Mouse (Mus musculus) right cerebral cortex, adult 18-20 months (tissue): ENCODE data around the gene Dpp6.
A peak's percentile ranks its signal among the peaks of the same experiment; 100 is the strongest.

Experiments used
- DNase-seq: peaks from one replicate; pipeline ENCODE4 v3.0.0; 2022; ENCODE audit warnings: mixed read lengths

The Dpp6 gene

DNA sequence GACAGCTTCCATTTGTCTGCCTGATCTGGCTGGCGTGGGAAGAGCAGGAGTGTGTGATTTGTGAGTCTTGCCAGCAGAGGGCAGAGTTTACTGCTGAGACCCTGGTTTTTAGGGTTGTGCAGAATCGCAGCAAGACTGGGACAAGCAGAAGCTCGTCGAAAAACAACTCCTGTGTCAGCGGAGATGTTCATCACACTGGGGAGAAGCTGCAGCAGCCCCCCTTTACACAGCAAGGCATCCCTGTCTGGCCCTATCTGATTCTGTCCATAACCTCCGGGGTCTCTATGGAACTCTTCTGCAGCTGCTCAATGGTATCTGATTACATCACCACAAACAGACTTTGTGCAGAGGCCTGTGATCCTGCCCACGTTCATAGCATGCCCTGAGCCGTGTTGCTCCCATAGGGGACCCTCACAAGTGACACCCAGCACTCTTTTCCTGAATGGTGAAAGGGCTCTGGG is 258.2 kb downstream of the Dpp6 start:
- peak; percentile 74 for DNase-seq

DNA sequence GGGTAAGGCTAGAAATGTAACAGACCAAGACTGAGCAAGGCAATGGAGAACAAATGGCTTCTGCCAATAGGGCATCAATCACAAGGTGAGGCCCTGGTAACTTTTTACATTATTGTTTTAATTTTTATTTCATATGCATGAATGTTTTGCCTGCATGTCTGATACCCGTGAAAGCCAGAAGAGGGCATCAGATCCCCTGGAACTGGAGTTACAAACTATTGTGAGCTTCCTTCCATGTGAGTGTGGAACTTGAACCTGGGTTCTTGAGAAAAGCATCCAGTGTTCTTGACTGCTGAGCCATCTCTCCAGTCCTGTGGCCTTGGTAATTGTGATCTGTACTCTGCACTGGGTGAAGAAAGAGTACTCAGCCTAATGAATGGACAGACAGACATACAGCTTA is 259.0 kb downstream of the Dpp6 start:
- peak; percentile 36 for DNase-seq

DNA sequence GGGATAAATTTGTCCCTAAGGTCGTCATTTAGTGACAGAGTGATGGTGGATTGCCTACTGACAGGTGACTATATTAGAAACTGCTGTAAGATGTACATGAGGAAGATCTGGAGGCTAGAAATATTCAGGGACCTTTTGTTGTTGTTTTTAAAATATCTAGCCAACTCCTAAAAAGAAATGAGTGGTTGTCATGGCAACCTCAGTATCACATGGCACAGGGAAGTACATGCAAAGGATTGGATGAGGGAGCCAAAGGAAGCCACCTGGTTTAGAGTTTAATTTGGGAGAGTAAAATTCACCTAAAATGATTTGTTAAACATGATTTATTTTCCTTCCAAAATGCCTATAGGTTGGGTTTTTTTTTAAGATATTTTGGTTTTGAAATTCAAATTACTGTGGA is 260.8 kb downstream of the Dpp6 start:
- no peak for DNase-seq

DNA sequence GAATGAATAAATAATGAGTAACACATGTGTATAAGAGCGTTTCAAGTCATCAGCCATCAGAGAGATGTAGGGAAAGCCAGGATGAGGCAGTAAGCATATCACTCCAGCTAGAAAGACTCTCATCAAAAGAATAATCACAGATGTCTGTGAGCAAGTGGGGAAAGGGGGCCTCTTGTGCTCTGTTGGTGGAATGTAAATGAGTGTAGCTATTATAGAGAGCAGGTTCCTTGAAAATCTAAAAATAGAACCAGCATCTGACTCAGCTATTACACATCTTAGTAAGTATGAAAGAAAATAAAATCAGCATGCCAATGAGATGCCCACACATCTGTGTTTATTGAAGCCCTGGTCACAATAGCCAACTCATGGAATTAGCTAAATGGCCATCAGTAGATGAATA is 264.3 kb downstream of the Dpp6 start:
- DNase-seq, result no peak

DNA sequence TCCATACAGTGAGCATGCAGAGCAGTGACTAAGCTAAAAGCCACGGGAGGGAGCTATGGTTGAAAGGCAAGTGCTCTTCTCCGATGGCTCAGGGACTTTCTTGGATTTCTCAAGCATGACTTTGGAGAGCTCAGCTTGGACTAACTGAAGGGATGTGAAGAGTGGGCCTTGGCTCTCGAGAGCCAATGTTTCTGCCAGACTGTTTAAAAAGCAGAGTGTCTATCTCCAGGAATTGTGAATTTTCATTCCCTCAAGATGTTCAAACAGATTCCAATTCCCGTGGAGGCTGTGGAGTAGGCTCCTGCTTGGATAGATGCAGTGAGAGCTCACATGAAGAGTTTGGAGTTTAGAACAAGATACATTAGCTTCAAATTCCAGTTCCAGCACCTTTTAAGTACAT is 266.8 kb downstream of the Dpp6 start:
- DNase-seq, result no peak

DNA sequence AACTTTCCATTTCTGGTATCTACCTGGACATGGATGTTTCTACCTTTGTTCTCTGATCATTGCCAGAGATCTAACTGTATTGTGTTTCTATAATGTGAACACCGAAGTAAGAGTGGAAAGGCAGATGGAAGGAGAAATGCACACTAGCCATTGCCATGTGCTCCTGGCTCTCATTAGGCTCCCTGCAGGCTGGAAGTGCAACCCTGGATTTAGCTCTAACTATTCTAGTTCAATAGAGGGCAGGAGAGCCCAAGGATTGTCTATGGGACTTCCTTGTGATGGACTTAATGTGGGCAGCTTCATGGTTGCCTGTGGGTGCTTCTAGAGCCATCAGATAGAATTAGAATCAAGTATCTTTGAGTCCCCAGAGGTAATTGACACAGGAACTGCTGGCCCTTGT is 291.2 kb downstream of the Dpp6 start:
- DNase-seq, result no peak

DNA sequence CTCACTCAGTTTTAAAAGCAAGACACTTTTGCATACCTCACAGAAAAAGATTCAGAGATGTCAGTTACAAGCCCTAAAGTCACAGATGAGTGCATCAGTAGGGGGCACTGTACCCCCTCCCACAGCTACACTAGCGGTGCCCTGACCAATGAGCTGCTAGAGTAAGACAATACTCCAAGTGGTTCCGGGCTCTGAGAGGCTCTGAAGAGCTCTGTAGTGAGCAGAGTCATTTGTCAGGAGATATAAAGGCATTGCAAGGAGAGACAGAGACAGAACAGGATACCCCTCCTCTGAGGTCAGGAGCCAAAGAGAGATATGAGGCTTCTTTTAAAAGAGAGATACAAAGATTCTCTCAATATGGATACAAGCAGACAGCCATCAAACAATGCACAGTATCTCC is 305.5 kb downstream of the Dpp6 start:
- DNase-seq, result no peak

DNA sequence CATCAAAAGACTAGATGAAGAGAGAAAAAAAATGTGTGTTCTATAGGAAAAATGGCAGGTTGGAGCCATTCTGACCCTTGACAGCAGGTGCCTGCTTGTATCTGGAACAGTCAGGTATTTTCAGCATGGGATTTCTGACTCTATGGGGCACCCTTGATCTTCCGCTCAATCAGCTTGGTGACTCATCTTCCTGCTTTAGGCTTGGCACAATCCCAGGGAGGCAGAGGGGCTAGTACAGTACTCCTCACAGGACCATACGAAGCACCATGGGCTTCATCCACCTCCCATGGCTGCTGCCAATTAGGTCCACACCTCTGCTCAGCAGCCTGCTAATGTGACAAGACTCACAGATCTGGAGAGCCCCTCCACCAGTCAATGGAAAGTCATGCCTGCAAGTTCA is 305.9 kb downstream of the Dpp6 start:
- no peak for DNase-seq

DNA sequence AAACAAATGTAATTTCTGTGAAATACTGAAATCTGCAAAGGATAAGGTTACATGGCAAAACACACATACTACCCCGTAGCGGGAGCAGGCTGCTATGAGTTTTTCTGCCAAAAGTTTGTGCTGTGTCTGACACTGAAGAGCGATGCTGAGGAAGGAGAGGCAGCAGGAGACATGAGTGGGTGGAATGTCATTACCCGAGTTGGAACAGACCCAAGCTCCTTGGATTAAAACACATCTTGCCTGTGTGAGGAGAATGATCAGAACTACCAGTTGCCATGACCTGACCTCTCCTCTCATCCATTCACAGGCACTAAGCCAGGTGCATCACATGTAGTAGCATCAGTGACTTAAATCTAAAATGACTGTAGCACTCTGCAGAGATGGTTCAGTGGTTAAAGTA is 309.0 kb downstream of the Dpp6 start:
- DNase-seq, result peak; percentile 40

DNA sequence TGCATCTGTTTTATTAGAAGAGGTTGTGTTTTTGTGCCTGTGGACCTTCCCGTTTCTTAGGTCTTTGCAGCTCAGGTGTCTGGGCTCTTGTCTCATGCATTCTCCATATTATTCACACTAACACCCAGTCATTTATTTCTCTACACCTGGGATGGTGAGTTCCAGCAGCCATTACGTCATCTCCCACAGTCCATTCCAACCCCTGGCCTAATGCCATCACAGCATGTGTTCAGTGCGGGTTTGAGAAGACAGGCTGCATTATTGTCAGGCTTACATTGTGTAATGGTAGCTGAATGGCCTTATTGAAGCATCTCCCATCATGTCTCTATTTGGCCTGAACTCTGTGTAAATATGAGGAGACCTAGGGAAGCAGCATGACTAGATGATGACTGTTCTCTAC is 316.2 kb downstream of the Dpp6 start:
- DNase-seq, result no peak

DNA sequence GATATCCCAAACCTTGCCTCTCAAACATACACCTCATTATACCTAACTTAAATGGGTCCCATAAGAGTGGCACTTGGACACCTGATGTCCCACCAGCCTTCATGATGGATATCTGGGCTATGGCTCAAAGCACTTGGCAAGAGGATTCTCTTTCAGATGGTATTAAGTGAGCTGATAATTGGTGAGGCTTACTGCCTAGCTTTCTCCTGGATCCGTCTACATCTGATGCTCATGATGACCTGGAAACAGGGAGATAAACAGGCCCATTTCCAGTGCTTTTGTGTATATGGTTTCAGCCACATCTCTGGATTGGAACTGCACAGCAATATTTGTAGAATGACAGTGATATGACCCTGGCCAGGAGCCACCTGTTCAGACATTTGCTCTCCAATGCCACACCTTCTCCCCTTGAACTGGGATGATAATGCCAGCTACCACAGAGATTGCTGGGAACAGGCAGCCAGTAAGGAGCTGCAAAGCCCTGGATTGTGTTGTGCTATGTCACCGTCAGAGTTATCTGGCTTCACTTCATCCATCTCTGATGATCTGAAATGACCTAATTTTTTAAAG is 317.5 kb downstream of the Dpp6 start:
- DNase-seq, result no peak

DNA sequence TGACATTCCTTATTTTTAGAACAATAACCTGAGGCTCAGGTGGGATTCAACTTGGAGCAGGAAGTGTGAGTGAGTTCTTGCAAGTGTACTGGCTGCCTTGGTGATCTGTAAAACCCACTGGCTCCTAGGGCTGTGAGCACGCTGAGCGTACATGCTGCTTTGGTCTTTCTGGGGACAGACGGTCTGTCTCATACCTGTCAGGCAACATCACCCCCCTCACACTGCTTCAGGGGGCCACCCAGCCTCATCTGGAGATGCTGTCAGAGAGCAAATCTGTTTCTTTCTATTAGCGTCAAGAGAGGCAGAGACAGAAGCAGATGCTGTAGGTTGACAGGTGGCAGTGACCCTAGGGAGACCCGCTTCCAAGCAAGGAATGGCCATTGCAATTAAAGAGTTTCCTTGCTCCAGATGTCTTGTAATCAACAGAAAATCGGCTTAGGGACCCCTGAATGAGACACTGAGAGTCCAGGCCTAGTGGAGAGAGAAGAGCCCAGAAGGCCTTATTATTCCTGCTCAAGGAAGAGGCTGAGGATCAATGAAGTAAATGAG is 330.5 kb downstream of the Dpp6 start:
- no peak for DNase-seq

DNA sequence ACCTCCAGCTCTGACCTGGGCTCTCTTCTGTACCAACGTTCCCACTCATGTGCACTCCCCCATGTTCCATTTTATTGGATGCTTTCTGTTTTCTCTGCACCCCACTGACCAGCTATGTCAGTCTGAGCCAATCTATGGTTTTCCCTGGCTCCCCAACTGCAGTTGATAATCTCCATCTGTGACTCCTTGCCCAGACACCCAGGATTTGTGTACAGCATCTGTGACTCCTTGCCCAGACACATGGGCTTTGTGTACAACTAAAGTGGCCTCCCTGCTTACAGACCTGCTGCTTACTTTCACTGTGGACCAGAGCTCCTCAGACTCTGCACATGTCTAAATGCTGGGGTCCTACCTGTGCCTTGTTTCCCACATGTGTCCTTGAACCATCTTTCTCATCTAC is 334.0 kb downstream of the Dpp6 start:
- DNase-seq, result no peak

DNA sequence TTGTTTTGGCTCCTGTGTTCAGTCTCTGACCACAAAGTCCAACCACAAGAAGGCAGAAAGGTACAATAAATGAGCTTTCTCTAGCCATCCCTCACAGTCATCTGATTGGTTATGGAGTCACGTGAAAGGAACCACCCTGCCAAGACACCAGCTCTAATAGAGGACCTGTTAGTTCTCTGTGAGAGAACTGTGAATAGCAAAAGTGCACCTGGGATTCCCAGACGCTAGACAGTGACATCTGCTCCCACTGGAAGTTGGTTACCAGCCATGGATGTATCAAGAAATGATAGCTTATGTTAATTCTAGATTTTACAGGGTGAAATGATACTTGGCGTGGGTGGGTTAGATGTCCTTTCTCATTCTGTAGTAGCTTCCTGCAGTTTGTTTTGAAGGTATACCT is 338.7 kb downstream of the Dpp6 start:
- no peak for DNase-seq

DNA sequence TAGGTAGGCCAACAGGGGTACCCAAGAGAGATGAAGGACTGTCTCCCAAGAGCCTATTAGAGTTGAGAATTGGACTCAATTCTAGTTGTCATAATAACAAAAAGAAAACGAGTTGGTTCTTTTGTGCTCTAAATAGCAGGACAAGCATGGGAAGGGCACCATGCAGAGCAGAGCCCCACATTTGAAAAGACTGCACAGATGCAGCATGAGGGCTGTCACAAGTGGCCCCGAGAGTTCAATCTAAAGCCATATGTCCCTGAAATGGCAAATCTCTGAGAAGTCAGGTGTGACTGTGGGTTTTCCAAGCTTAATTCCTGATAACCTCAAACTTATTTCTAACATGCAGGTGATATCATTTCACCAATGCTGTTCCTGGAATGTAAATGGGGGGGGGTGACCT is 339.4 kb downstream of the Dpp6 start:
- no peak for DNase-seq

DNA sequence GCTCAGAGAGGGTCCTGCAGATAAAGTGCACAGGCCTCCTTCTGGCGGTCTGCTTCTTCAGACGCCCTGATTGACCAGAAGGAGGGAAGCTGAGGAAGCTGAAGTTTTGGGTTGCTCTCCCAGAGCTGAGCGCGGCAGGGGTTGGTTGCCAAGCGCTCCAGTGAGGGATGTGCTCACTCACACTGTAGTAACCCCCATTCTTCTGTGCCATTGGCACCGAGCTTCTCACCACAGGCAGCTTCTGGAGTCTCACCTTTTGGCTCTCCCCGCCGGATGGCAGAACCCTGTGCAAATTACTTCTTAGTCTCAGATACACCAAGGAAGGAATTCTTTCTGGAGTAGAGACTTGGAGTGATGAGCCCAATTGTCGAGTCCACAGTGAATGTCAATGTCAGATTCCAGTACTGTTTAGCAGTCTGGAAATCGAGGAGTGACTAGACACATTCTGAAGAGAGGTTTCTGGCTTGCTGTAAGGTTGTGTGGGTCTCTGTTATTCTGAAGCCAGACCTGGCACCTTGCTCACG is 344.2 kb downstream of the Dpp6 start:
- no peak for DNase-seq

DNA sequence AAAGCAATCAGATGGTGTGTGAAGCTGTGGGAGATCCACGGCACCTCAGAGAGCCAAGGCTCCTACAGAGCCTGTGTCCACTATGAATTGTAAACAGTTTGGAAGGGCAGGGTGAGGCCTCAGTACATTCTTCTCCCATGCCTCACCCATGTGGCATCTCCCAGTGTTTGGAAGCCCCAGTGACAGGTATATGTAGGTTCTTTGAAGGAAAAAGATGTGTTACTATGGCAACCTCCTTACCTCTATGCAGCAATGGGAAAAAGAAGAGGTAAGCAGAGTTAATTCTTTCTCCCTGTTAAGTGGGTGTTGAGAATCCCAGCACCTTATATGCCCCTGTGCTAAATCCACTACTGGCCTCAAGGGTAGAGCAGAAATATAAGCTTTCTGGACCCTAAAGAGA is 351.5 kb downstream of the Dpp6 start:
- no peak for DNase-seq

DNA sequence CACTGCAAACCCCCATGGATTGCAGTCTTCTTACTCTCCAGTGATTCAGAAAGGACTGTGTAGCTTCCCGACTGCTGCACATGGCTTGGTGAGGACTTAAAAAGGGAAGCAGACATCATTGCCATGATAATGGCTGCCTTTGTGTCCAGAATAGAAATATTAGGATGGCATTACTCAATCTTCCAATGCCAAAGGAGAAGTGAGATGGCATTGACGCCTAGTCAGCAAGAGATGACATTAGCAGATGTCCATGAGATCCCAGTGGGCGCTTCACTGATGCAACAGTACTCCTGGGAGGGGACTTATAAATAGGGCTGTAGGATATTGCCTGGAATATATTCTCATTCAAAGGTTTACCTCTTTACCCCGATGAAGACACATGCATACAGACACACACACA is 368.0 kb downstream of the Dpp6 start:
- no peak for DNase-seq

DNA sequence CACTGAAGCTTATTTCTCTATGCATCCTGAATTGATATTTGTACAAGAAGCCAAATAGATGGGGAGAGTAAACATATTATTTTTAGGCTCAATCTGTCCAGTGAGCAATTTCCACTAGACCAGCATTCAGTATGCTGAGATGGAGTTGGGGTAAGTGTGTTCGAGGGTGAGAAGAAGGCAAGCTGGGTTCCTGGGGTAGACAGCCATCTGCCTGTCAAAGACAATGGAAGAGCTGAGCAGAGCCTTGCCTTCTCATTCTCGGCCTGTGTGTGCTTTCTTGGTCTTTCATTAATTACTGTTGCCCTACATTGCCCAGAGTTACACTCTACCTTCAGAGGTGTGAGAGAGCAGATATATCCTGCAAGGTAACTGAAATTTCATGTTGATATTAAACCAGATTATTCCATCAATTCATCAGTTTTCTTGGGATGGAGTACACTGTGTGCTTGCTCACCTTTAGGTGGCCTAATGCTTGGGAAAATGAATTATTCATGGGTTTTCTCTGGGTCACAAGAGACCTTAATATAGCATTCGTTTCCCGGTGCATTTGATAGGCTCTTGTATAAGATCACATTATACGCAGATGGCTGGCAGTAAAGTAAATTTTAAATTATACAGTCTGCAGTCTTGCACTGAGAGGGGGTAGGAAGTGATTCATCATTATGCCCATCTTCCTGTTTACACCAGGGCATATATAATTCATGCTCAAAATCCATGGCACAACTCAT is 374.4 kb downstream of the Dpp6 start:
- no peak for DNase-seq

DNA sequence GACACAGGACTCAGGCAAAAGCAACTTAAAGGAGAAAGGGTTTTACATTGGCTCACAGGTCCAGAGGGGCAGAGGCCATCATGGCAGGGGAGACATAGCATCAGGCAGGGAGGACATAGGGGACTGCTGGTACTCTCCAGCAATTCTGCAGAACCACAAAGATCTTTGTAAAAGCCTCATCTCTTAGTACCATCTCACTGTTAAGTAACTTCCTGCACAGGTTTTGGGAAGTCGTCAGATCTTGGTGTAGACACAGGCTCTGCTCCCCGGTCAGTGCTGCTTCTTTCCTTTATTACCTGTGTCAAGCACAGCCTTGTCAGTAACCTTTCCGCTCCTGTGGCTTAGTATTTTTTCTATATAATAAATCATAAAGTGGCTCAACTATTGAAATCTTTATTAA is 377.2 kb downstream of the Dpp6 start:
- DNase-seq, result no peak

DNA sequence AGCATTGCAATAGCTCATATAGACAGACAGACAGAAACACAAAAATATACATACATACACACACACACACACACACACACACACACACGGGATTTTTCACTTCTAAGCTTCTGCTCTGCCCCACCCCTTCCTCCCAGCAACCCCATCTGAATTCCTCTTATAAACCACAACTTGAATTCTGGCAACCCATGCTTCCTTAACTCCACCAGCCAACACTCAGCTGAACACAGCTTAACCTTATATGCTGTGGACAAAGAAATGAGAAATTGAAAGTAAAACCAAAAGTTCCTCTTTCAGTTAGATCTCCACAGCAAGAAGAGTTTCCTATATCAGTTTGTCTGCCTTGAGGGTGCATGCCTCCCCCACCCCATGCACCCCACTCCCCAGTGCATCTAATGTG is 378.0 kb downstream of the Dpp6 start:
- no peak for DNase-seq

DNA sequence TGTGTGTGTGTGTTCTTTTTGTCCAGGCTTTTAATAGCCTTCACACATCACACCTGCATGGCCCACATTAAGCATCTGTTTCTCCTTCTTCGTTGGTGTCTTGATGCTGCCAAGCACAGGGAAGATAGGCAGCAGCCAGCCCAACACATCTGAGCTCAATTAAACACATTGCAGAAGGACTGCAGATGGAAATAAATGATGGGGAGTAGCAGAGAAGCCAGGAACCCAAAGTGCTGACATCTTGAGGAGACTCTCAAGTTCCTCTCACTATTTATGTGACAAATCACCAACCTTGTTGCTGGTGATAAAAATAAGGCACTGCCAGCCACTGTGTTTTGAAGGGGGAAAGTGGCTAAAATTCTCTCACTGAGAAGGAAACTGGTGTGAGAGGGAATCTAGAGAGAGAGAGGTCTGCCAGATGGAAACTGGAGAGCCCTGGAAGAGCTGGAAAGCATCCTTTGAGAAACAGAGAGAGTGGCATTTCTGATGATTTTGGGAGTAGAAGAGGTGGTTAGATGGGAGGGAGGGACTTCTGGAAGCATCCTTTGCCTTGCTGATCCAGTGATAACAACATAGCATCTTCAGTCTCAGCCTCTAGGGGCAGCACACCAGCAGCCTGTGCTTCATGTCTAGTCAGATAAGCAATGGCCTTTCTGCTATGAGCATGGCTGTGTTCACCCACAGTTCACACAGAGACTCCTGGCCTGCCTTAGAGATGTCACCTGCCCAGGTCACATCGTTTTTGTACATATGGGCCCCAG is 383.8 kb downstream of the Dpp6 start:
- DNase-seq, result peak; percentile 51

DNA sequence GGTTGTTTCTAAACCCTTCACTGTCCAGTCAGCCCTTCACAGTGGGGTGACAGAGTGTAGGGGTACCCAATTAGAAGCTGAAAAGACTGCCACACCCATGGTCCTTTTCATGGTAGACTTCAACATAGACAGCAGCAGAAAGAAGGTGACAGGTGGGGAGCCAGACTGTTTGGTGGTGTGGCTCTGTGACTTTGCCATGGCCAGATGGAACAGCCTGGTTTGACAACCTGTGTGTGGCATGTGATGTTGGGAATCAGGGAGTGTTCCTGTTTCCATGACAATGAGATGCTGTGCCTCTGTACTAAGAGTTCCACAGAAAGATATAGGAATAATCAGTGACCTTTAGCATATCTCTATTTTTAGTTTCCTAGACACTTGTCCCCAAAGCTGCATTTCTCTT is 386.1 kb downstream of the Dpp6 start:
- DNase-seq, result no peak

DNA sequence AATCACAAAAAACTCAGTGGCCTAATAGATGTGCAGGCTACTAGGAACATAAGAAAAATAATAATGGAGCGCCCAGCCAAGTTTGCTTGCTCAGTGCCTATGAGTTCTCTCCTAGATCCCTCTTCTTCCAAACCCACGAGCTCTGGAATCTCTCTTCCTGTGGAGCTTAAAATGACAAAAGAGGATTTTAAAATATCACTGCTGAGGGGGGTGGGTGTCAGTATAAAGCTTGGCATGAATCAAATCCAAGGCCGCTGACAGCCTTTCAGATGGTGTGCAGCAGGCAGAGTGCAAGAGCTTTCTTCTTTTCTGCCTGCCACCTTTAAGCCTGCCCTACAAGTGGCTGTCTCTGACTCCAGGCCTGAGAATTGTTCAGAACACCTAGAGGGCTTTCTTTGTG is 387.7 kb downstream of the Dpp6 start:
- peak; percentile 30 for DNase-seq
